ENCODE assay signal across 18 mouse cellular contexts in genomic region chr13:43750301-43750700, GRCm38 (mm10). TPM values are rescaled to one million over a fixed set of nuclear protein-coding genes. Genes with fewer than 3 reads are reported as not detected.
DNase-seq lines count a peak whose midpoint lies in the region; ATAC-seq and TF ChIP-seq lines count a peak whose summit lies in the region.
"Had no signal": no experiment of that assay in that cellular context is flagged by ENCODE, and none has a peak within 500 bp of the region (broad histone marks: within the 10 kb centered on the region; RNA-seq: fewer than 3 reads in every experiment).

No protein-coding gene starts in this region.

- no peak overlapping the region for H3K4me3 ChIP-seq in layer of hippocampus, adult 2 months
- H3K4me3 ChIP-seq: embryonic facial prominence, embryonic 12.5 days; heart, embryonic 10.5 days; hindbrain, embryonic 10.5 days; limb, embryonic 15.5 days; midbrain, embryonic 12.5 days; neural tube, embryonic 12.5 days had no signal

- H3K27ac ChIP-seq in layer of hippocampus, adult 2 months: no peak overlapping the region
- H3K27ac ChIP-seq: embryonic facial prominence, embryonic 12.5 days; heart, embryonic 10.5 days; hindbrain, embryonic 10.5 days; limb, embryonic 15.5 days; midbrain, embryonic 12.5 days; neural tube, embryonic 12.5 days had no signal

- peak; percentile 35 for DNase-seq in embryo, embryonic 10 days (ENCODE audit: low spot score)
- DNase-seq in embryo, embryonic 11 days: no peak
- no peak for DNase-seq in layer of hippocampus, adult 2 months (ENCODE audit: low spot score in 2 of 2)
- DNase-seq in layer of hippocampus, adult 11-12 months (ENCODE audit: low spot score): no peak
- DNase-seq in CD4-positive helper T cell, adult 2 months (ENCODE audit: low read depth, low spot score): peak; percentile 46
- DNase-seq in frontal cortex, adult 2 months (ENCODE audit: extremely low spot score in 1 of 2, low spot score in 1 of 2): no peak
- DNase-seq in adrenal gland, adult (ENCODE audit: inconsistent age in 2 of 2, low spot score in 1 of 2): no peak
- DNase-seq: cerebellum, adult 8-10 months; gastrocnemius, postnatal 10 days; kidney, adult 18-20 months; retina, postnatal 1 day had no signal

- peak; percentile 73 for ATAC-seq in inflammation-experienced regulatory T-cells, adult 6 months

- peak; percentile 48 for TF ChIP-seq CTCF in layer of hippocampus, adult 2 months (conservative IDR thresholded peaks at IDR 0.05)

RNA-seq across cellular contexts. Expression of gene Cd83, which starts 34.3 kb away (rescaled TPM):
- total RNA-seq in layer of hippocampus, adult 2 months (2021): 1 to 10 TPM; 7.5 to 8.3 TPM
- polyA plus RNA-seq in inflammation-experienced regulatory T-cells, adult 6 months (2017; shearing (Covaris generic)): 100 to 1,000 TPM; 115 to 333 (median 260) TPM
- polyA plus RNA-seq in frontal cortex, adult 2 months (2012; rRNA removed): 8.4 and 11.4 TPM in 2 replicates

Comparison
In these comparisons a context has a peak if more than half of its experiments do, and no peak if none do; other contexts are left out.
1. DNase-seq: peak in embryo, embryonic 10 days (single experiment) and CD4-positive helper T cell, adult 2 months (single experiment); none in embryo, embryonic 11 days (single experiment), layer of hippocampus, adult 2 months (0 of 2), layer of hippocampus, adult 11-12 months (single experiment), frontal cortex, adult 2 months (0 of 2) and adrenal gland, adult (0 of 2).